Comparison of ENCODE assay signal across 8 mouse cellular contexts in the genomic region with DNA sequence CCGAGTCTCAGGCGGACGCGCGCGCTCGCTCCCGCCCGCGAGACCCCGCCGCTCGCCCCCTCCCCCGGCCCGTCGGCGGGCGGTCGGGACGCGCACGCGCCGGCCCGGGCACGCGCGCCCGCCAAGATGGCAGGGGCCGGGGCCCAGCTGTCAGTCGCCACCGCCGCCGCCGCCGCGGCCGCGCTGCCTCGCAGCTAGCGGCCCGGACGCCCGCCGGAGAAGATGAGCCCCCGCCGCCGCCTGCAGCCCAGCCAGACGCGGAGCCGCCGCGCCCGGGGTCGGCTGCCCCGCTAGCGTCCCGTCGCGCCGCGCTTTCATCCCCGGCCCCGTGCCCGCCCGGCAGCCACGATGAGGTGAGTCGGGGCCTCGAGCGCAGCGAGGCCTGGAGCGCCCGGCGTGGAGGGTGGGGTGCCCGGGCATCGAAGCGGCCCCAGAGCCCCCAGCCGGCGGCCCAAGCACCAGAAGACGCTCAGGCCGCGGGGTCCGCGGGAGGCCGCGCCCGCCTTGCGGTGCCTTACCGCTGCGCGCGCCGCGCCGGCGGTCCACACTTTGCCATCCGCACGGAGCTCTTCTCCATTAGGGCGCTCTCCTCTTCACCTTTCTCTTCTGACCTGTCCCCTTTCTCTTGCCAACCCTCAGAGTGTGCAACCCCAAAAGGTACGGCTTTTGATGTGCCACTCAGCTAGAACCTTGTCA. TPM values are rescaled to one million over a fixed set of nuclear protein-coding genes. Genes with fewer than 3 reads are reported as not detected.
DNase-seq lines count a peak whose midpoint lies in the region; ATAC-seq and TF ChIP-seq lines count a peak whose summit lies in the region.

No protein-coding gene starts in this region.

- H3K4me2 ChIP-seq in heart, embryonic 12.5 days, result peak overlapping the region; percentile 87
- peak overlapping the region; percentile 56 for H3K4me2 ChIP-seq in limb, embryonic 14.5 days (replicated peaks; ENCODE audit: low read depth, low read length, severe bottlenecking)
- H3K4me2 ChIP-seq in neural tube, embryonic 13.5 days, result peak overlapping the region; percentile 83

- ATAC-seq in heart, embryonic 12.5 days (ENCODE audit: insufficient number of reproducible peaks, low FRiP score), result peak; percentile 78
- ATAC-seq in limb, embryonic 14.5 days (ENCODE audit: low FRiP score, low read depth), result peak; percentile 78
- ATAC-seq in neural tube, embryonic 13.5 days (ENCODE audit: low read depth), result peak; percentile 69
- no peak for ATAC-seq in activated CD4-positive, CD25-positive, alpha-beta regulatory T cell, adult 4 months

- peak overlapping the region; percentile 95 for H3K9ac ChIP-seq in heart, embryonic 12.5 days
- H3K9ac ChIP-seq in limb, embryonic 14.5 days (ENCODE audit: low read depth, low read length, severe bottlenecking), result peak overlapping the region; percentile 97
- peak overlapping the region; percentile 100 for H3K9ac ChIP-seq in neural tube, embryonic 13.5 days

- H3K36me3 ChIP-seq in C2C12 (ENCODE audit: control insufficient read depth, insufficient read depth), result peaks cover 4% of the 10 kb centered on the region
- H3K36me3 ChIP-seq in heart, embryonic 12.5 days, result no peaks in the 10 kb centered on the region
- no peaks in the 10 kb centered on the region for H3K36me3 ChIP-seq in limb, embryonic 14.5 days (ENCODE audit: control insufficient read depth, insufficient read depth, low read length)
- H3K36me3 ChIP-seq in neural tube, embryonic 13.5 days, result no peaks in the 10 kb centered on the region

- no peaks in the 10 kb centered on the region for H3K27me3 ChIP-seq in C2C12 (ENCODE audit: control insufficient read depth, insufficient read depth, insufficient read length)
- H3K27me3 ChIP-seq in heart, embryonic 12.5 days (replicated peaks), result 0 out of 2 replicates have a peak, but pooled peaks cover 3% of the 10 kb centered on the region
- H3K27me3 ChIP-seq in limb, embryonic 14.5 days (ENCODE audit: control insufficient read depth, insufficient read depth, low read length), result no peaks in the 10 kb centered on the region
- H3K27me3 ChIP-seq in neural tube, embryonic 13.5 days, result no peaks in the 10 kb centered on the region

- H3K4me3 ChIP-seq in C2C12 (ENCODE audit: insufficient read depth, poor library complexity, severe bottlenecking), result peak overlapping the region; percentile 65
- peak overlapping the region; percentile 87 for H3K4me3 ChIP-seq in brown adipose tissue, adult 24 weeks (ENCODE audit: insufficient read depth, low read depth, low read length)
- peak overlapping the region; percentile 86 for H3K4me3 ChIP-seq in heart, embryonic 12.5 days
- peak overlapping the region; percentile 98 for H3K4me3 ChIP-seq in limb, embryonic 14.5 days (replicated peaks; ENCODE audit: low read length)
- H3K4me3 ChIP-seq in neural tube, embryonic 13.5 days, result peak overlapping the region; percentile 96

- peaks cover 14% of the 10 kb centered on the region for H3K4me1 ChIP-seq in brown adipose tissue, adult 24 weeks (ENCODE audit: control insufficient read depth, insufficient read depth, insufficient read length, low read length)
- peaks cover 38% of the 10 kb centered on the region for H3K4me1 ChIP-seq in heart, embryonic 12.5 days (replicated peaks)
- H3K4me1 ChIP-seq in limb, embryonic 14.5 days (ENCODE audit: control insufficient read depth, insufficient read depth, low read length), result peaks cover 24% of the 10 kb centered on the region
- peaks cover 57% of the 10 kb centered on the region for H3K4me1 ChIP-seq in neural tube, embryonic 13.5 days (replicated peaks)

- H3K79me3 ChIP-seq in C2C12 (ENCODE audit: low read depth), result peaks cover 30% of the 10 kb centered on the region

- TF ChIP-seq CTCF in C2C12 (IDR thresholded peaks at IDR 0.05; ENCODE audit: control insufficient read depth, insufficient read depth, insufficient read length), result no peak

- H3ac ChIP-seq in C2C12 (ENCODE audit: control insufficient read depth, insufficient read length, low read depth), result peak overlapping the region; percentile 97

- TF ChIP-seq POLR2A in limb, embryonic 14.5 days (IDR thresholded peaks at IDR 0.05; ENCODE audit: borderline replicate concordance, extremely low read depth, insufficient read depth, insufficient read length), result no peak

- peaks cover 47% of the 10 kb centered on the region for H3K79me2 ChIP-seq in C2C12 (ENCODE audit: control insufficient read depth, insufficient read depth)

- peak; percentile 19 to 53 for DNase-seq in heart, adult 18-20 months
- no peak for DNase-seq in heart, adult 11 months
- no peak for DNase-seq in limb, embryonic 14.5 days (ENCODE audit: low spot score)

- WGBS in heart, embryonic 12.5 days, result 3% methylated on average over 71 of the region's 100 CpGs
- 1% methylated on average over 15 of the region's 100 CpGs for WGBS in limb, embryonic 14.5 days
- WGBS in neural tube, embryonic 13.5 days, result under 1% methylated on average over 95 of the region's 100 CpGs

- H3K9me3 ChIP-seq in heart, embryonic 12.5 days (replicated peaks), result no peaks in the 10 kb centered on the region
- H3K9me3 ChIP-seq in limb, embryonic 14.5 days (ENCODE audit: control insufficient read depth, low read length), result no peaks in the 10 kb centered on the region
- no peaks in the 10 kb centered on the region for H3K9me3 ChIP-seq in neural tube, embryonic 13.5 days

- H3K27ac ChIP-seq in brown adipose tissue, adult 24 weeks (replicated peaks; ENCODE audit: low read depth, low read length), result no peak overlapping the region; the same call in 1 of the 2 replicates
- H3K27ac ChIP-seq in heart, embryonic 12.5 days (ENCODE audit: poor library complexity, severe bottlenecking), result peak overlapping the region; percentile 74
- peak overlapping the region; percentile 89 for H3K27ac ChIP-seq in limb, embryonic 14.5 days (replicated peaks; ENCODE audit: low read depth, low read length)
- H3K27ac ChIP-seq in neural tube, embryonic 13.5 days (replicated peaks), result peak overlapping the region; percentile 96

TF ChIP-seq in C2C12, 6 proteins besides CTCF, POLR2A, EP300 and RAD21:
- TF ChIP-seq MYOG (IDR thresholded peaks at IDR 0.05; ENCODE audit: control insufficient read depth, extremely low read depth, insufficient read length) (no peak), FOSL1 (IDR thresholded peaks at IDR 0.05; ENCODE audit: insufficient read depth, low read length, poor library complexity, severe bottlenecking) (no peak), MYOD1 (IDR thresholded peaks at IDR 0.05; ENCODE audit: control insufficient read depth, insufficient read length, low read depth) (no peak), CEBPB (IDR thresholded peaks at IDR 0.05; ENCODE audit: low read depth) (no peak), USF1 (IDR thresholded peaks at IDR 0.05; ENCODE audit: low read depth) (no peak)

RNA-seq across cellular contexts. Expression of a gene that starts 0.5 kb away (rescaled TPM):
- 10 to 100 TPM; 30.3 to 40.5 TPM for total RNA-seq in heart, adult 18-20 months (2021)
- polyA plus RNA-seq in C2C12 (2012; fragmentation: generic; extraction: Trizol), result 89.9 TPM
- polyA plus RNA-seq in brown adipose tissue, adult 24 weeks (2012; ENCODE audit: insufficient read depth, insufficient read length, missing spikeins), result 4.5 and 5.0 TPM in 2 replicates
- polyA plus RNA-seq in heart, embryonic 12.5 days (2016; fragmentation: Nextera tagmentation; extraction: Ambion mirVana), result 43.0 and 43.1 TPM in 2 replicates
- polyA plus RNA-seq in limb, embryonic 14.5 days (2012; rRNA removed), result 181 and 192 TPM in 2 replicates
- 82.3 and 93.2 TPM in 2 replicates for polyA plus RNA-seq in limb, embryonic 14.5 days (2014; fragmentation: Nextera tagmentation; extraction: Ambion mirVana)
- polyA plus RNA-seq in neural tube, embryonic 13.5 days (2015; fragmentation: Nextera tagmentation; extraction: Ambion mirVana), result 188 and 208 TPM in 2 replicates
- polyA plus RNA-seq in activated CD4-positive, CD25-positive, alpha-beta regulatory T cell, adult 4 months (2017; shearing (Covaris generic)), result 100 to 1,000 TPM; 212 to 251 TPM

Comparison
In these comparisons a context has a peak if more than half of its experiments do, and no peak if none do; other contexts are left out.
1. DNase-seq: peak in heart, adult 18-20 months (2 of 2); none in heart, adult 11 months (single experiment) and limb, embryonic 14.5 days (single experiment).
2. Peak in every context shown above with its lines, with median percentiles within 50 percentile points of each other: H3K4me3 ChIP-seq, H3K4me2 ChIP-seq and H3K9ac ChIP-seq.